Mouse (Mus musculus) megakaryocyte, embryonic 14.5 days (primary cell): ENCODE results near the gene Gm26920.

Source experiments
- FLI1 ChIP-seq: IDR thresholded peaks from 2 replicates; pipeline ENCODE4 v1.6.1; 2012; ENCODE audit warnings: low read length, inconsistent platforms, mixed read lengths
- GATA1 ChIP-seq: IDR thresholded peaks from 3 replicates; pipeline ENCODE4 v1.6.1; 2012; ENCODE audit warnings: mixed read lengths, low read length, inconsistent platforms, borderline replicate concordance

DNA sequence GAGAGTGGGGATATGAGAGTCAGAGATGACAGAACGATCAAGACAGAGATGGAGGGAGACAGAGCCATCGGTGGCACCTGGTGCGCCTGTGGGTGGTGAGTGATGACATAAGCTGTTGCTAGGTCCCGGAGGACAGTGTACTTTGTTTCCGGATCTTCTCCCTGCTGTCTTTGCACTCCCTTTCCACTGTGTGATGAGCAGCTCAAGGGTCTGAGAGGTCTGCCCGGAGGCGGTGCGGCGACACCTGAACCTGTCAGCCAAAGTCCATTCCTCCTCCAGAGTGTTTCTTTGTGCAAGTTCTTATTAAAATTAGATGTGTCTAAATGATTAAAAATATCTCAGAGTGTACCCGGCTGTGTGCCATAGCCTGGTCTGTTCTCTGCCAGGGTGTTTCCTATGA is 46.6 kb upstream of the Gm26920 start:
- TF ChIP-seq GATA1 (no peak), FLI1 (no peak)
